Mouse (Mus musculus) adipocyte (in vitro differentiated cells): ENCODE measurements around the gene Enah.
A peak's percentile ranks its signal among the peaks of the same experiment; 100 is the strongest.

Experiments used
- DNase-seq: peaks from one replicate; pipeline ENCODE4 v3.0.0-alpha.2; 2016; ENCODE audit warnings: low spot score

Enah gene

GRCm38 (mm10) chr1:182019926-182020801 is at the start of gene Enah:
Enah (minus strand) TSS chr1:182019990.
- DNase-seq: peak; percentile 39

GRCm38 (mm10) chr1:182068136-182068535 is 48.3 kb upstream of the Enah start:
- peak; percentile 51 for DNase-seq

- peak; percentile 27 for DNase-seq
These were observed 47.0 kb upstream of the Enah start for GRCm38 (mm10) chr1:182066527-182067465.

- no peak for DNase-seq
These were observed 43.9 kb upstream of the Enah start for GRCm38 (mm10) chr1:182063716-182064115.

- no peak for DNase-seq
These were observed 43.0 kb upstream of the Enah start for GRCm38 (mm10) chr1:182062801-182063200.

GRCm38 (mm10) chr1:182061203-182061602 is 41.4 kb upstream of the Enah start:
- DNase-seq: no peak

- no peak for DNase-seq
These were observed 40.0 kb upstream of the Enah start for GRCm38 (mm10) chr1:182059806-182060205.

GRCm38 (mm10) chr1:182057998-182058397 is 38.2 kb upstream of the Enah start:
- DNase-seq: peak; percentile 37

GRCm38 (mm10) chr1:182055122-182055521 is 35.3 kb upstream of the Enah start:
- DNase-seq: no peak

GRCm38 (mm10) chr1:182054651-182055050 is 34.9 kb upstream of the Enah start:
- DNase-seq: no peak

- DNase-seq: peak; percentile 14
These were observed 33.2 kb upstream of the Enah start for GRCm38 (mm10) chr1:182052973-182053372.

GRCm38 (mm10) chr1:182052385-182052784 is 32.6 kb upstream of the Enah start:
- no peak for DNase-seq

- DNase-seq: no peak
These were observed 30.0 kb upstream of the Enah start for GRCm38 (mm10) chr1:182049813-182050212.

GRCm38 (mm10) chr1:182048101-182048500 is 28.3 kb upstream of the Enah start:
- no peak for DNase-seq

- peak; percentile 44 for DNase-seq
These were observed 27.4 kb upstream of the Enah start for GRCm38 (mm10) chr1:182047016-182047690.

GRCm38 (mm10) chr1:182045208-182045607 is 25.4 kb upstream of the Enah start:
- no peak for DNase-seq

GRCm38 (mm10) chr1:182040538-182040937 is 20.7 kb upstream of the Enah start:
- DNase-seq: no peak

- no peak for DNase-seq
These were observed 12.0 kb upstream of the Enah start for GRCm38 (mm10) chr1:182031757-182032156.

GRCm38 (mm10) chr1:182031066-182031465 is 11.3 kb upstream of the Enah start:
- no peak for DNase-seq

GRCm38 (mm10) chr1:182029989-182030649 is 10.3 kb upstream of the Enah start:
- DNase-seq: no peak
